Mouse (Mus musculus) limb, embryonic 15.5 days (tissue): Measurements from ENCODE around the gene Rnf157. TPM values are rescaled to one million over a fixed set of nuclear protein-coding genes. Genes with fewer than 3 reads are reported as not detected.
"Not testable (repeated sequence)": the region's sequence is repeated elsewhere in the genome, so short reads cannot be mapped to it uniquely, and the experiment has no call there.

Experiments
- ATAC-seq: fragments of 200-750 bp; cut with Nextera tagmentation; 2 replicates; pipeline ENCODE4 v1.8.0; 2017; ENCODE audit warnings: low read depth, moderate TSS enrichment; ENCODE audit not compliant: insufficient number of reproducible peaks, low FRiP score, low TSS enrichment
- H3K27ac ChIP-seq: fragments of 300-500 bp; sonication (generic); 2 replicates; pipeline ENCODE4 v1.5.1; 2015; ENCODE audit warnings: moderate library complexity, mild to moderate bottlenecking, inconsistent platforms
- H3K27me3 ChIP-seq: fragments of 300-500 bp; sonication (generic); 2 replicates; pipeline ENCODE4 v1.6.1; 2015; ENCODE audit warnings: inconsistent platforms
- H3K36me3 ChIP-seq: fragments of 300-500 bp; sonication (generic); 2 replicates; pipeline ENCODE4 v1.6.1; 2015; ENCODE audit warnings: inconsistent platforms
- H3K4me1 ChIP-seq: fragments of 300-500 bp; sonication (generic); 2 replicates; pipeline ENCODE4 v1.6.1; 2015; ENCODE audit warnings: inconsistent platforms
- H3K4me2 ChIP-seq: fragments of 300-500 bp; sonication (generic); 2 replicates; pipeline ENCODE4 v1.6.1; 2015; ENCODE audit warnings: mild to moderate bottlenecking, inconsistent platforms
- H3K4me3 ChIP-seq: fragments of 300-500 bp; sonication (generic); 2 replicates; pipeline ENCODE4 v1.5.1; 2015; ENCODE audit warnings: mild to moderate bottlenecking, inconsistent platforms
- H3K9ac ChIP-seq: fragments of 300-500 bp; sonication (generic); 2 replicates; pipeline ENCODE4 v1.6.1; 2015; ENCODE audit warnings: inconsistent platforms
- H3K9me3 ChIP-seq: fragments of 300-500 bp; sonication (generic); 2 replicates; pipeline ENCODE4 v1.6.1; 2016; ENCODE audit warnings: inconsistent platforms
- WGBS: fragments of 180-500 bp; shearing (Covaris S2); methylation state at CpG from one replicate; pipeline ENCODE4 v1.1.7; 2015; 5-methylcytosine and 5-hydroxymethylcytosine counted together
- polyA plus RNA-seq: library from polyadenylated mRNA; unstranded; fragments of >200 nt; fragmentation: Nextera tagmentation; extraction: Ambion mirVana; gene quantifications from 2 replicates; pipeline ENCODE4 v1.2.1, GENCODE M21; 2015

Gene Rnf157
- polyA plus RNA-seq, 1 experiment from 2014 or later: 12.3 TPM

DNA sequence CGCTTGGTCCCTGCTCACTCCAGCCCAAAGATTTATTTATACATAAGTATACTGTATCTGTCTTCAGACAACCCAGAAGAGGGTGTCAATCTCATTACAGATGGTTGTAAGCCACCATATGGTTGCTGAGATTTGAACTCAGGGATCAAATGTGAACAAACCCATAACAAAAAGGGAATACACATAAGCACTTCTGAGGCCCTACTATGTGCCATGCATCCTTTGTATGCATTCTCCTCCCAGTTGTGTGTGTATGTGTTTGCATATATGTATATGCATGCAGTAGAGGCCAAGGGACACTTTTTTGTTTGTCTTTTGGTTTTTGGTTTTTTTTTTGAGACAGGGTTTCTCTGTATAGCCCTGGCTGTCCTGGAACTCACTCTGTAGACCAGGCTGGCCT is 46.2 kb downstream of the Rnf157 start:
- Histone ChIP-seq H3K9me3 (no peaks in the 10 kb centered on the region), H3K4me3 (no peak overlapping the region), H3K27me3 (no peaks in the 10 kb centered on the region), H3K9ac (no peak overlapping the region), H3K36me3 (no peaks in the 10 kb centered on the region), H3K27ac (no peak overlapping the region), H3K4me1 (peaks cover 23% of the 10 kb centered on the region), H3K4me2 (no peak overlapping the region)
- no peak for ATAC-seq
- 88% methylated on average over 1 of the region's 1 CpGs for WGBS

GRCm38 (mm10) chr11:116366124-116366523 is 46.7 kb downstream of the Rnf157 start:
- no peak for ATAC-seq
- no peaks in the 10 kb centered on the region for H3K36me3 ChIP-seq
- H3K4me3 ChIP-seq: no peak overlapping the region
- H3K27ac ChIP-seq: 0 out of 2 replicates have a peak overlapping the region, but pooled peaks have one; percentile 4
- no peak overlapping the region for H3K9ac ChIP-seq
- H3K4me1 ChIP-seq: peaks cover 19% of the 10 kb centered on the region
- WGBS: 78% methylated on average over 2 of the region's 2 CpGs
- no peaks in the 10 kb centered on the region for H3K27me3 ChIP-seq
- no peak overlapping the region for H3K4me2 ChIP-seq
- no peaks in the 10 kb centered on the region for H3K9me3 ChIP-seq

GRCm38 (mm10) chr11:116365432-116365831 is 47.4 kb downstream of the Rnf157 start:
- H3K4me3 ChIP-seq: no peak overlapping the region
- H3K9me3 ChIP-seq: no peaks in the 10 kb centered on the region
- H3K27ac ChIP-seq: peak overlapping the region; percentile 4
- no peaks in the 10 kb centered on the region for H3K27me3 ChIP-seq
- WGBS: 30% methylated on average over 13 of the region's 13 CpGs
- no peak for ATAC-seq
- H3K4me1 ChIP-seq: peaks cover 19% of the 10 kb centered on the region
- no peak overlapping the region for H3K4me2 ChIP-seq
- 0 out of 2 replicates have a peak, but pooled peaks cover 2% of the 10 kb centered on the region for H3K36me3 ChIP-seq
- H3K9ac ChIP-seq: no peak overlapping the region

DNA sequence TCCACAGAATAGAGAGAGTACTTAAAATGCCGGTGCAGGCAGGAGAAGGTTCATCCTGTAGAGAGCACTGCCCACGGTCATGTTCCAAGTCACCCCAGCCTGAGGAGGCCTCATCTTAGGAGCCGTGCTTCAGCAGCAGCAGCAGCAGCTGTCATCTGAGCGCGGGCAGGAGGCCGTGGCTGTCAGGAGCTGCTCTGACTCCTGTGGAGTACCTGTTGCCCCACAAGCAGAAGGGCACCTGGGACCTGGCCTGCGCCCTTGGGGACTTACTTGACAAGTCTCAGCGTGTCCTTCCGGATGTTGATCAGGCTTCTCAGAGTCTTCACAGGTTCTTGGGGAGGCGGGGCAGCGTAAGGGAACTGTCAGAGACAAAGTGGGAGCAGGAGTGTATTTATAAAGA is 50.8 kb downstream of the Rnf157 start:
- no peaks in the 10 kb centered on the region for H3K9me3 ChIP-seq
- no peak overlapping the region for H3K4me3 ChIP-seq
- WGBS: 50% methylated on average over 11 of the region's 11 CpGs
- H3K36me3 ChIP-seq: peaks cover 7% of the 10 kb centered on the region; the same call in 1 of the 2 replicates
- H3K27me3 ChIP-seq: no peaks in the 10 kb centered on the region
- no peak overlapping the region for H3K4me2 ChIP-seq
- no peak overlapping the region for H3K27ac ChIP-seq
- H3K4me1 ChIP-seq: peaks cover 11% of the 10 kb centered on the region
- no peak for ATAC-seq
- H3K9ac ChIP-seq: no peak overlapping the region

- H3K4me3 ChIP-seq, H3K9ac ChIP-seq, H3K27me3 ChIP-seq, H3K4me1 ChIP-seq, H3K9me3 ChIP-seq, ATAC-seq, H3K27ac ChIP-seq, H3K4me2 ChIP-seq: not testable (repeated sequence)
- 97% methylated on average over 5 of the region's 5 CpGs for WGBS
- H3K36me3 ChIP-seq: peaks cover 12% of the 10 kb centered on the region; the same call in 1 of the 2 replicates
Observed at GRCm38 (mm10) chr11:116360915-116361314, 51.9 kb downstream of the Rnf157 start.

- WGBS: 78% methylated on average over 12 of the region's 12 CpGs
- Histone ChIP-seq H3K4me2 (no peak overlapping the region), H3K4me1 (0 out of 2 replicates have a peak, but pooled peaks cover 3% of the 10 kb centered on the region), H3K27ac (peak overlapping the region; percentile 22; the same call in 1 of the 2 replicates), H3K4me3 (no peak overlapping the region), H3K27me3 (no peaks in the 10 kb centered on the region), H3K9ac (no peak overlapping the region), H3K36me3 (peaks cover 25% of the 10 kb centered on the region), H3K9me3 (no peaks in the 10 kb centered on the region)
- ATAC-seq: no peak
Observed at GRCm38 (mm10) chr11:116359652-116360051, 53.2 kb downstream of the Rnf157 start.

DNA sequence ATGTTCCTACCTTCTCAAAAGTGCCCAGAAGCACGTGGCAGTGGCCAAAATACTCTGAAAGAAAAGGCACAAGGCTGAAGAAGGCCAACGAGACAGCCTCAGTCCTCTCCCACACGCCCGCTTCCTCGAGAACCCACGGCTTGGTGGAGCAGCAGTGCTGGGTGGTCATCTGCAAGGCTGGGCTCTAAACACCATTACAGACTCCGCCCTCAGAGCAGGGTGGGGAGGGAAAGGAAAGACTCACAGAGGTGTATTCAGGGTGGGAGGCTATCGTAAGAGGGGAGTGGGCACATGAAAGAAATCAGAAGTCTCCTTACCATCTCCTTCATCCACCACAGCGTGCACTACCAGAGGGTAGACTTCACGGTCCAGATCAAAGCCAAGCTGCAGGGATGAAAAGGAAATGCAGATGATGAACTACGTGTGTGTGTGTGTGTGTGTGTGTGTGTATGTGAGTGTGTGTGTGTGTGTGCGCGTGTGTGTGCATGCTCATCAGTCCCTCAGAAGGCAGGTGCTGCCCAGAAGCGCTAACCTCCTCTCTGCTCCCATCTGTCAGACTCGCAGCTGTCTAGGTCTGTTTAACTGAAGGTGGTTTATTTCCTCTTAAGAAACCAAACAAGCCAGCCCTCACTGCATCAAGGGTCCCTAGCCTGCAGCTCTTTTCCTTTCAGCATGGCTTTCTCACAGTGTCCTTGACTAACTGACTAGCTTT is 53.8 kb downstream of the Rnf157 start:
- Histone ChIP-seq H3K9me3 (no peaks in the 10 kb centered on the region), H3K4me3 (no peak overlapping the region), H3K4me1 (0 out of 2 replicates have a peak, but pooled peaks cover 3% of the 10 kb centered on the region), H3K36me3 (peaks cover 30% of the 10 kb centered on the region), H3K4me2 (no peak overlapping the region), H3K27ac (no peak overlapping the region), H3K9ac (no peak overlapping the region), H3K27me3 (no peaks in the 10 kb centered on the region)
- ATAC-seq: no peak
- WGBS: 64% methylated on average over 15 of the region's 15 CpGs

- H3K9me3 ChIP-seq: no peaks in the 10 kb centered on the region
- no peak for ATAC-seq
- no peak overlapping the region for H3K27ac ChIP-seq
- 0 out of 2 replicates have a peak, but pooled peaks cover under 1% of the 10 kb centered on the region for H3K4me1 ChIP-seq
- H3K27me3 ChIP-seq: no peaks in the 10 kb centered on the region
- H3K4me3 ChIP-seq: no peak overlapping the region
- no peak overlapping the region for H3K4me2 ChIP-seq
- 44% methylated on average over 17 of the region's 17 CpGs for WGBS
- peaks cover 35% of the 10 kb centered on the region for H3K36me3 ChIP-seq
- no peak overlapping the region for H3K9ac ChIP-seq
Observed at GRCm38 (mm10) chr11:116354521-116354920, 58.3 kb downstream of the Rnf157 start.

DNA sequence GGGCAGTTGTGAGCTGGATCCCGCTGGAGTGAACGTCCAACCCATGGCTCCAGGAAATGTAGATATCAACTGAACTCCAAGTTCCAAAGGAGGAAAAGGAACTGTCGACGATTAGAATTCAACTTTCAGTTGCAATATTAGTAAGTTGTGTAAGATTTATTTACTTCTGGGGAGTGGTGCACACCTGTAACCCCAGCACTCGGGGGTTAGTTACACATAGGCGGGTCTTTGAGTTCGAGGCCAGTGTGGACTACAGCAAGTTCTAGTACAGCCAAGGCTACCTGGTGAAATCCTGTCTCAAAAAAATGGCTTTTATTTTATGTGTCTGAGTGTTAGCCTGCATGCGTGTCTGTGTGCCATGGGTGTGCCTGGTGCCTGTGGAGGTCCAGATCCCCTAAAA is 59.3 kb downstream of the Rnf157 start:
- H3K4me2 ChIP-seq: no peak overlapping the region
- no peaks in the 10 kb centered on the region for H3K27me3 ChIP-seq
- H3K4me1 ChIP-seq: no peaks in the 10 kb centered on the region
- WGBS: 87% methylated on average over 8 of the region's 8 CpGs
- ATAC-seq: no peak
- no peaks in the 10 kb centered on the region for H3K9me3 ChIP-seq
- H3K9ac ChIP-seq: no peak overlapping the region
- no peak overlapping the region for H3K4me3 ChIP-seq
- H3K36me3 ChIP-seq: peaks cover 40% of the 10 kb centered on the region
- no peak overlapping the region for H3K27ac ChIP-seq

DNA sequence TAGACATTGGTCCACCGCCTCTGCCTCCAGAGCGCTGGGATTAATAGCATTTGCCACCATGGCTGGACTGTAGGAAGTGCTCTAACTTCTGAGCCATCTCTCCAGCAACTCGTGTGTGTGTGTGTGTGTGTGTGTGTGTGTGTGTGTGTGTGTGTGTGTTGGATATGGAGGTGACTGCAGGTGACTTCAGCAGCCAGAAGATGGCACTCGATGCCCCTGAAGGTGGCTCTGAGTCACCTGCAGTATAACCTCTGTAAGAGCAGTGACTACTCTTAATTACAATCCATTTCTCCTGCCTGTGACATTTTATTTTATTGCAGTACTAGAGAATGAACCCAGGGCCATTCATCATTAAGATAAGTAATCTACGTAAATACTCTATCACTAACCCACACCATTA is 61.5 kb downstream of the Rnf157 start:
- no peaks in the 10 kb centered on the region for H3K9me3 ChIP-seq
- no peak overlapping the region for H3K4me2 ChIP-seq
- no peak for ATAC-seq
- no peak overlapping the region for H3K9ac ChIP-seq
- WGBS: 91% methylated on average over 5 of the region's 5 CpGs
- no peak overlapping the region for H3K4me3 ChIP-seq
- peaks cover 56% of the 10 kb centered on the region for H3K36me3 ChIP-seq
- no peak overlapping the region for H3K27ac ChIP-seq
- no peaks in the 10 kb centered on the region for H3K27me3 ChIP-seq
- H3K4me1 ChIP-seq: no peaks in the 10 kb centered on the region

GRCm38 (mm10) chr11:116347955-116348354 is 64.9 kb downstream of the Rnf157 start:
- Histone ChIP-seq H3K4me3 (no peak overlapping the region), H3K9me3 (no peaks in the 10 kb centered on the region), H3K4me1 (no peaks in the 10 kb centered on the region), H3K4me2 (no peak overlapping the region), H3K27me3 (no peaks in the 10 kb centered on the region), H3K27ac (no peak overlapping the region), H3K36me3 (peaks cover 55% of the 10 kb centered on the region), H3K9ac (no peak overlapping the region)
- ATAC-seq: no peak; the same call in 1 of the 2 replicates
- WGBS: 72% methylated on average over 5 of the region's 5 CpGs

GRCm38 (mm10) chr11:116347012-116347411 is 65.8 kb downstream of the Rnf157 start:
- Histone ChIP-seq H3K36me3 (peaks cover 55% of the 10 kb centered on the region), H3K4me2 (no peak overlapping the region), H3K4me3 (no peak overlapping the region), H3K9me3 (no peaks in the 10 kb centered on the region), H3K4me1 (no peaks in the 10 kb centered on the region), H3K27ac (no peak overlapping the region), H3K9ac (no peak overlapping the region), H3K27me3 (no peaks in the 10 kb centered on the region)
- 71% methylated on average over 7 of the region's 7 CpGs for WGBS
- ATAC-seq: no peak
